Mouse (Mus musculus): Measurements from ENCODE around the gene Ndufaf4.

DNA sequence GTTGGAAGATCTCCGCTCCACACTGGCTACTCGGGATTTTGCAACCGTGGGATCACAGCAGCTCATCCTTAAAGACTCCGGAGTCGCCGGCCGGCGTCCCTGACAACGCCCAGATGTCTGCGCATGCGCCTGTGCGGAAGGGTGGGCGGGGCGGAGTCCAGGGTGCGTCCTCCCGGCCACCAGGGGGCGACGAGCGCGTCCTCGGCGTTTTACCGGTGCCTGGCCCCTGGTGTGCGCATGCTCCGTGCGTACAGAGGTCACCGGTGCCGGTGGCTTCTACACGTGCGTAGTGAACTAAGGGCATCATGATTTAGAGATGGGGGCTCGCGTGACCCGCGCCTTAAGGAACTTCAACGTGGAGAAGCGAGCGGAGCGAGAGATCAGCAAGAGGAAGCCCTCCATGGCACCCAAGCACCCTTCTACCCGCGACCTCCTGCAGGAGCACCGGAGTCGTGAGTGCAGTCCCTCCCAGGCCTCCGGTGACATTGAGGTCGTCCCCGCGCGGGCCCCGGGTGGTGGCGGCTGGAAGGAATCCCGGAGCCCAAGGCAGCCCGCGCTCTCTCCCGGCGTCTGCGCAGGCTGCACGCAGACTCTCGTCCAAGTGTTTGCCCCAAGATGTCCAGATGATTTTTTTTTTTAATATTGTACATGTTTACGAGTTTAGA, at the start of gene Ndufaf4:
- TF ChIP-seq CTCF (IDR thresholded peaks at IDR 0.05; ENCODE audit: extremely low read depth, insufficient read length, insufficient replicate concordance, low read depth, low read length) (peak; percentile 91), POLR2A (IDR thresholded peaks at IDR 0.05; ENCODE audit: low read depth, low read length) (peak; percentile 33; the same call in 1 of the 2 replicates)
